Mouse (Mus musculus) E14TG2a.4 (cell line): ENCODE results near the gene Prkca.

Source experiments
- H3K27me3 ChIP-seq: 2 replicates; pipeline ENCODE4 v1.6.1; 2014; ENCODE audit warnings: low read length, control low read depth; ENCODE audit not compliant: insufficient read depth
- H3K36me3 ChIP-seq: 2 replicates; pipeline ENCODE4 v1.6.1; 2014; ENCODE audit warnings: low read length, control low read depth; ENCODE audit not compliant: insufficient read depth
- H3K4me1 ChIP-seq: replicated peaks from 2 replicates; pipeline ENCODE4 v1.6.1; 2014; ENCODE audit warnings: low read depth, low read length, control low read depth
- H3K4me3 ChIP-seq: replicated peaks from 2 replicates; pipeline ENCODE4 v1.5.1; 2014; ENCODE audit warnings: mild to moderate bottlenecking, low read length
- H3K9me3 ChIP-seq: 2 replicates; pipeline ENCODE4 v1.6.1; 2014; ENCODE audit warnings: low read length, control low read depth
- CTCF ChIP-seq: conservative IDR thresholded peaks from 2 replicates; pipeline ENCODE4 v1.5.1; 2014; ENCODE audit warnings: low read length
- NANOG ChIP-seq: IDR thresholded peaks from 2 replicates; pipeline ENCODE4 v1.6.1; 2014; ENCODE audit warnings: borderline replicate concordance, low read length, mixed read lengths
- POU5F1 ChIP-seq: IDR thresholded peaks from 2 replicates; pipeline ENCODE4 v1.6.1; 2014; ENCODE audit warnings: low read length, borderline replicate concordance

Gene Prkca

GRCm38 (mm10) chr11:108345321-108345720, 1.6 kb upstream of the Prkca start:
- H3K36me3 ChIP-seq = no peaks in the 10 kb centered on the region
- H3K4me1 ChIP-seq = peaks cover 10% of the 10 kb centered on the region
- H3K27me3 ChIP-seq = peaks cover 68% of the 10 kb centered on the region
- H3K4me3 ChIP-seq = no peak overlapping the region
- H3K9me3 ChIP-seq = no peaks in the 10 kb centered on the region
- no peak for TF ChIP-seq NANOG
- no peak for TF ChIP-seq CTCF
- TF ChIP-seq POU5F1 = no peak

DNA sequence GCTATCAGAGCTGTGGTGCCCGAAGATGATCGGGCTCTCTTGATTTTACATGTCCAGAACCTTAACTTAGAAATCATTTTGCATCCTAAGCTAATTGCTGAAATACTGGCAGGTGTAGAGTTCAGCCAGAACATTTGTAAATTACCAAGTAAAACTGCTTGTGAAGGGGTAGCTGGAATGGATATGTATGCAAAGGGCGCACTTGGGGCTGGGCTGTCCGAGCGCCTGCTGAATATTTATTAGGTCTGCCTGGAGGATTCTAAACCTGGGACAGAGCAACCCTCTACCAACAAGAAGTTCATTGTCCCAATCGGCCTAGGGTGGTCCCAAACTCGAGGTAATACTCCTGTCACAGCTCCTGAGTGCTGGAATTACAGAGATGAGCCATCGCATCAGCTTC, 1.0 kb upstream of the Prkca start:
- no peak for TF ChIP-seq POU5F1
- no peak for TF ChIP-seq NANOG
- no peak for TF ChIP-seq CTCF
- peaks cover 67% of the 10 kb centered on the region for H3K27me3 ChIP-seq

DNA sequence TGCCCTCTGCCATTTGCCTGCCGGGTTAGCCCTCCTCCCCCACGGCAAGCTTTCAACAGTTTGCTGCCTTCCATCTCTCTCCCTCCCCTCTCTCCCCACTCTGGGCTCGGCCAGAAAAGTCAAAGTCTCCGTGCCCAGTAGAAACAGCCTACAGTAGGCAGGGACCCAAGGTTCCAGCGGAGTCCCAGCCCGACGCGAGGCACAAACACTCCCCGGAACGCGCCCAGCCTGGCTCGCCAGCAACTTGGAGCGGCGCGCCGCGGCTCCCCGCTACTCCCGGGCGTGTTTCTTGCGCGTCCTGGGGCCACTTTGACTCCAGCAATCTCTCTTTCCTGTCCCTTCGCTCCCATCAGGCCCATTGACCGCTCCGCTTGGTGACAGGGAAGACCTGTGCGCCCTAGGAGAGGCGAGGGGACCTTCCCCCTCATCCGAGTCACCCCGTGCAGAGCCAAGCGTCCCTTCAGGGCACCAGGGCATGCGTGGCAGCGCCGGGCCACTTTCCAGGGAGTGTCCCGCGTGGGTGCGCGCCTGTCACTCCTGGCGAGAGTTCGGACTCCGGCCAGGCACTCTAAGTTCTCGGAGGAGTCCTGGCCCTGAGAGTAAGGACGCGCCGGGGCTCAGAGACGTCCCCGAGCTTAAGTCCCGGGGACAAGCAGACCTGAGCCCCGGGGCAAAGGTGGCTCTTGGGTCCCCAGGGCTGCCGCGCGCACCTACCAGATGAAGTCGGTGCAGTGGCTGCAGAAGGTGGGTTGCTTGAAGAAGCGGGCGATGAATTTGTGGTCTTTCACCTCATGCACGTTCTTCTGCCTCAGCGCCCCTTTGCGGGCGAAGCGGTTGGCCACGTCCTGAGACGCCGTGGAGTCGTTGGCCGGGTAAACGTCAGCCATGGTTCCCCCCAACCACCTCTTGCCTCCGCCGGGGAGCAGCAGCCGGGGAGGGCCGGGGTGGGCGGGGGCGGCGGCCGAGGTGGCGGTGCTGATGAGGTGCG, 653 bp downstream of the Prkca start, which contains the start of gene Apoh:
TSS of gene Apoh (plus strand) at position 574 of the 988 bp plus-strand sequence.
- no peaks in the 10 kb centered on the region for H3K36me3 ChIP-seq
- TF ChIP-seq NANOG (no peak), CTCF (no peak), POU5F1 (no peak)
- H3K9me3 ChIP-seq = no peaks in the 10 kb centered on the region
- H3K27me3 ChIP-seq = peaks cover 66% of the 10 kb centered on the region
- peaks cover 10% of the 10 kb centered on the region for H3K4me1 ChIP-seq
- H3K4me3 ChIP-seq = peak within 1 kb of the TSS; percentile 89

More for the DNA sequence above, 1.0 kb upstream of the Prkca start:
- H3K9me3 ChIP-seq = no peaks in the 10 kb centered on the region
- peaks cover 10% of the 10 kb centered on the region for H3K4me1 ChIP-seq
- H3K36me3 ChIP-seq = no peaks in the 10 kb centered on the region
- H3K4me3 ChIP-seq = peak overlapping the region; percentile 89

GRCm38 (mm10) chr11:108341783-108342182, 1.9 kb downstream of the Prkca start:
- Histone ChIP-seq H3K4me1 (peaks cover 10% of the 10 kb centered on the region), H3K9me3 (no peaks in the 10 kb centered on the region), H3K36me3 (no peaks in the 10 kb centered on the region), H3K4me3 (no peak overlapping the region), H3K27me3 (peaks cover 57% of the 10 kb centered on the region)
- TF ChIP-seq POU5F1 = no peak
- no peak for TF ChIP-seq CTCF

DNA sequence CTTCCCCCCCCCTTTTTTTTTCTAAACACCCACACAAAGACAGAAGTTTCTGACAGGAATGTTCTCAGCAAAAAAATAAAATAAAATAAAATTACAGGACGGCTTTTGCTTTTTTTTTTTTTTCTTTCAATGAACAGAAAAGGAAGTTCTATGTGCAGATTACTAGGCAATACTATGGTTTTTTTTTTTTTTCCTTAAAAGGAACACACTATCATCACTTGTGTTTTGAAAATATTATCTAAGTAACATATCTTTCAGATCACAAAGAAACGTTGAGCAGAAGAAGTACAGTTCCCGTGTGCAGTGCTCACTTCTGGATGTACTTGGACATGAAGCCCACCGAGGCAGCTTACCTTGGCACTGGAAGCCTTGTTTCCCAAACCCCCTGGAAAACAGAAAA, 3.4 kb downstream of the Prkca start:
- Histone ChIP-seq H3K9me3 (no peaks in the 10 kb centered on the region), H3K4me3 (no peak overlapping the region), H3K27me3 (peaks cover 44% of the 10 kb centered on the region), H3K36me3 (no peaks in the 10 kb centered on the region), H3K4me1 (peaks cover 10% of the 10 kb centered on the region)
- TF ChIP-seq NANOG (no peak), CTCF (no peak), POU5F1 (no peak)

DNA sequence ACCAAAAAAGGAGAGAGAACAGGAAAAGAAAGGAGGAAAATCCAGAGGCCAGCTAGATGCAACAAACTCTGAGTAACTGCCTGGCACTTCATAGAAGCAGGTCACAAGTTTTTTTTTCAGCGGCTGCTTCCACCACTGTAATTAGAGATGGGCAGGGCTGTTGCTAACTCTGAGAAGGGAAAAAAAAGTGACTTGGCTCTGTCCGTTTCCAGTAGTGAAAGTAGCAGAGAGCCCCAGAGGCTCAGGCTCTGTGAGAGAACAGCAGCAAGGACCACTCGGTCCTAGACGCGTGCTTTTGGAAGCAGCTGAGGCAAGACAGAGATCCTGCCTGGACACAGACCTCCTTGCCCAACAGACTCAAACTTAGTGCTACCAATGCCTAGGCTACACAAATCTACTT, 7.3 kb downstream of the Prkca start:
- no peaks in the 10 kb centered on the region for H3K36me3 ChIP-seq
- H3K9me3 ChIP-seq = no peaks in the 10 kb centered on the region
- no peak for TF ChIP-seq CTCF
- TF ChIP-seq POU5F1 = no peak
- no peak for TF ChIP-seq NANOG

GRCm38 (mm10) chr11:108335536-108335935, 8.2 kb downstream of the Prkca start:
- Histone ChIP-seq H3K36me3 (no peaks in the 10 kb centered on the region), H3K9me3 (no peaks in the 10 kb centered on the region), H3K4me3 (no peak overlapping the region), H3K27me3 (peaks cover 6% of the 10 kb centered on the region), H3K4me1 (no peaks in the 10 kb centered on the region)
- no peak for TF ChIP-seq POU5F1
- no peak for TF ChIP-seq CTCF
- no peak for TF ChIP-seq NANOG

More for the DNA sequence above, 7.3 kb downstream of the Prkca start:
- H3K27me3 ChIP-seq = peaks cover 11% of the 10 kb centered on the region
- H3K4me1 ChIP-seq = no peaks in the 10 kb centered on the region
- no peak overlapping the region for H3K4me3 ChIP-seq

GRCm38 (mm10) chr11:108334658-108335057, 9.1 kb downstream of the Prkca start:
- no peaks in the 10 kb centered on the region for H3K4me1 ChIP-seq
- TF ChIP-seq NANOG (no peak), POU5F1 (no peak), CTCF (no peak)
- 0 out of 2 replicates have a peak, but pooled peaks cover under 1% of the 10 kb centered on the region for H3K27me3 ChIP-seq
- no peaks in the 10 kb centered on the region for H3K36me3 ChIP-seq
- H3K9me3 ChIP-seq = no peaks in the 10 kb centered on the region
- H3K4me3 ChIP-seq = no peak overlapping the region
